8 mouse cellular contexts compared by ENCODE assay signal in genomic region chr12:16718660-16719315, GRCm38 (mm10).
DNase-seq lines count a peak whose midpoint lies in the region; ATAC-seq lines count a peak whose summit lies in the region.

No protein-coding gene starts in this region.

- H3K4me3 ChIP-seq in hindbrain, embryonic 14.5 days (replicated peaks; ENCODE audit: low read length), result no peak overlapping the region
- no peak overlapping the region for H3K4me3 ChIP-seq in midbrain, embryonic 16.5 days (ENCODE audit: low read depth, low read length)

- H3K27me3 ChIP-seq in hindbrain, embryonic 14.5 days (ENCODE audit: control insufficient read depth, insufficient read depth, low read length), result no peaks in the 10 kb centered on the region
- H3K27me3 ChIP-seq in midbrain, embryonic 16.5 days (ENCODE audit: control insufficient read depth, insufficient read depth, low read depth, low read length), result no peaks in the 10 kb centered on the region

- H3K4me2 ChIP-seq in hindbrain, embryonic 14.5 days (replicated peaks), result no peak overlapping the region
- H3K4me2 ChIP-seq in midbrain, embryonic 16.5 days (ENCODE audit: low read length), result no peak overlapping the region

- H3K9me3 ChIP-seq in hindbrain, embryonic 14.5 days (ENCODE audit: control insufficient read depth, low read length), result no peaks in the 10 kb centered on the region
- no peaks in the 10 kb centered on the region for H3K9me3 ChIP-seq in midbrain, embryonic 16.5 days (replicated peaks; ENCODE audit: control insufficient read depth, low read length, poor library complexity, severe bottlenecking)

- intact Hi-C loops in left cerebral cortex, postnatal 36 days (cut with DNase I), result loop anchor here (1.0 to 10.0 kb wide), 2 partner anchors 87 to 296 kb away; partner anchors contain the start of gene 2410004P03Rik

- H3K9ac ChIP-seq in hindbrain, embryonic 14.5 days, result no peak overlapping the region
- H3K9ac ChIP-seq in midbrain, embryonic 16.5 days (ENCODE audit: low read depth, low read length), result no peak overlapping the region

- no peak overlapping the region for H3K27ac ChIP-seq in hindbrain, embryonic 14.5 days
- H3K27ac ChIP-seq in midbrain, embryonic 16.5 days (ENCODE audit: low read length), result no peak overlapping the region

- peak; percentile 78; the same call in 1 of the 2 replicates for ATAC-seq in hindbrain, embryonic 14.5 days (ENCODE audit: low FRiP score)
- ATAC-seq in midbrain, embryonic 16.5 days, result peak; percentile 46; the same call in 1 of the 2 replicates

- peak; percentile 50 for DNase-seq in kidney, adult 18-20 months
- DNase-seq in kidney, adult 11 months, result no peak
- DNase-seq in adrenal gland, adult 8-10 months, result peak; percentile 60
- DNase-seq in fibroblast of lung, adult 2 months (ENCODE audit: low read depth), result peak; percentile 44
- DNase-seq in hindbrain, embryonic 14.5 days (ENCODE audit: low spot score), result peak; percentile 86
- peak; percentile 15 to 28 for DNase-seq in left cerebral cortex, postnatal 36 days (ENCODE audit: low spot score in 2 of 2)
- DNase-seq in telencephalon, adult 2 months (ENCODE audit: low read depth, low spot score), result peak; percentile 11

- 49% methylated on average over 8 of the region's 8 CpGs for WGBS in hindbrain, embryonic 14.5 days
- WGBS in midbrain, embryonic 16.5 days, result 46% methylated on average over 8 of the region's 8 CpGs

- H3K4me1 ChIP-seq in hindbrain, embryonic 14.5 days (replicated peaks; ENCODE audit: control insufficient read depth, insufficient read depth, low read length), result no peaks in the 10 kb centered on the region
- H3K4me1 ChIP-seq in midbrain, embryonic 16.5 days (ENCODE audit: control insufficient read depth, insufficient read depth, low read length), result no peaks in the 10 kb centered on the region

- H3K36me3 ChIP-seq in hindbrain, embryonic 14.5 days (replicated peaks; ENCODE audit: control insufficient read depth, insufficient read depth), result no peaks in the 10 kb centered on the region
- H3K36me3 ChIP-seq in midbrain, embryonic 16.5 days (ENCODE audit: control insufficient read depth, insufficient read depth, low read length), result no peaks in the 10 kb centered on the region
